Mouse (Mus musculus): ENCODE measurements around the gene Ifnar1. TPM values are rescaled to one million over a fixed set of nuclear protein-coding genes. Genes with fewer than 3 reads are reported as not detected.

Ifnar1 gene
- polyA plus RNA-seq, 1 experiment: 29.7 TPM

DNA sequence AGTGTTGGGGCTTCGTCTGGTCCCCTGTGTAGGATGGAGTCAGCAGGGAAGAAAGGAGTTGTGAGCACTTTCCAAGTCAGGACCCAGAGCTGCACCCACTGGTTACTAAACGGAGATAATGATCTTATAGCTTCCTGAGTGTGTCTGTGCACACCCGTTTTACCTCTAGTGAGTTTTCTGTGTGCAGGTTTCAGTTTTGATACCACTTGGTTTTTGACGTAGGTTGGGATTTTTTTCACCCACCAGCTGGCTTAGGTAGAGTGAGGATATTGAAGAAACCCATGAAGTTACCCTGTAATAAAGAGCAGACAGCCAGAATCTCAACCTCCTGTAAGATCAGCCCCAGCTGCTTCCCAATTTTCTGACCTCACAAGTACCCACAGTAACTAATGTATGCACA is 5.9 kb downstream of the Ifnar1 start:
- no peak for DNase-seq
- WGBS: 59% methylated on average over 4 of the region's 4 CpGs
- Histone ChIP-seq H3K4me1 (ENCODE audit: control insufficient read depth, insufficient read depth, low read length) (peaks cover 16% of the 10 kb centered on the region), H3K4me3 (replicated peaks; ENCODE audit: extremely low read depth, low read depth, low read length) (no peak overlapping the region)
- TF ChIP-seq CTCF (IDR thresholded peaks at IDR 0.05; ENCODE audit: insufficient read depth, low read length): no peak
- TF ChIP-seq POLR2A (IDR thresholded peaks at IDR 0.05; ENCODE audit: borderline replicate concordance, extremely low read depth, low read depth, low read length): no peak

DNA sequence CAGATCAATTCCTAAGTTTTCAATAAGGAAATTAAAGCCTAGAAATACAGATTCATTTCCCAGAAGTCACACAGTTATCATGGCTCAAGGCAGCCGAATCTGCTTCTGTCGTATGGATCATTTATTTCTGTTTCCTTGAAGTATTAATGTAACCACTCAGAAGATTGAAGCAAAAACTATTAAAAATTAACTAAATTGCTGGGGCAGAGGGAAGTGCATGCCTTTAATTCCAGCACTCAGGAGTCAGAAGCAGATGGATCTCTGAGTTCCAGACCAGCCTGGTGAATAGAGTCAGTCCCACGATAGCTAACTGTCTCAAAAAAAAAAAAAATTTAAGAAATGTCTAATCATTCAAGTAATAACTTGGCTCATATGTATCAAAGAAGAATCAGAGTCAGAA is 6.4 kb downstream of the Ifnar1 start:
- no peak for TF ChIP-seq POLR2A (IDR thresholded peaks at IDR 0.05; ENCODE audit: borderline replicate concordance, extremely low read depth, low read depth, low read length)
- no peak for TF ChIP-seq CTCF (IDR thresholded peaks at IDR 0.05; ENCODE audit: insufficient read depth, low read length)
- DNase-seq: no peak
- WGBS: 75% methylated on average over 3 of the region's 3 CpGs
- no peak overlapping the region for H3K4me3 ChIP-seq (replicated peaks; ENCODE audit: extremely low read depth, low read depth, low read length)
- peaks cover 11% of the 10 kb centered on the region for H3K4me1 ChIP-seq (ENCODE audit: control insufficient read depth, insufficient read depth, low read length)

DNA sequence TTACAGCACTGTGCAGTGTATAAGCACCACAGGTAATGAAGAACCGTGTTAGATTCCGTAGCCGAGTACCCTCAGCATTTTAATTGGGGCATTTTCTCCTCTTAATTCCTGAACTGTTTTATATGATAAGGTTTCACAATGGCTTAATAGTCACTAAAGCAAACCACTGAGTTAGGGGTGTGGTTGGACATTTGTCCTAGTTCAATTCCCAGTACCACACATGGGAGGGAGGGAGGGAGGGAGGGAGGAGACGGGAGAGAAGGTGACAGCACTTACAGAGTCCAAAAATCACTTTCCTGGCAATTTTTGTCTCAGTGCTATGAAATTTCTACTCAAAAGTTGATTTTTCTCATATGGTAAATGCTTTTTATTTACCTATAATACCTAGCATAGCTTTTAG is 10.5 kb downstream of the Ifnar1 start:
- Histone ChIP-seq H3K4me3 (replicated peaks; ENCODE audit: extremely low read depth, low read depth, low read length) (no peak overlapping the region), H3K4me1 (ENCODE audit: control insufficient read depth, insufficient read depth, low read length) (0 out of 2 replicates have a peak, but pooled peaks cover 2% of the 10 kb centered on the region)
- DNase-seq: no peak
- 93% methylated on average over 4 of the region's 4 CpGs for WGBS
- TF ChIP-seq POLR2A (IDR thresholded peaks at IDR 0.05; ENCODE audit: borderline replicate concordance, extremely low read depth, low read depth, low read length): no peak
- TF ChIP-seq CTCF (IDR thresholded peaks at IDR 0.05; ENCODE audit: insufficient read depth, low read length): no peak

DNA sequence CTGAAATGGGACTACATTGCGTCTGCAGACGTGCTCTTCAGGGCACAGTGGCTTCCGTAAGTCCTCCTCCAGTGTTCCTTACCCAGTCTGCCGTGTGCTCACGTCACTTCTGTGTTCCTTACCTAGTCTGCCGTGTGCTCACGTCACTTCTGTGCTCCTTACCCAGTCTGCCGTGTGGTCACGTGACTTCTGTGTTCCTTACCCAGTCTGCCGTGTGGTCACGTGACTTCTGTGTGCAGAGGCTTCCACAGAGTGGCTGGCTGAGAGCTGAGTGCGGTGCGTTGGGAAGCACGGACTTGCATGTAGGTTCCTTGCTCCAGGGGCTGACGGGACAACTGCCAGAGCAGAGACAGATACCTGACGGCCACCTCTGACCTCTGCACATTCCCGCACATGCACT is 11.2 kb downstream of the Ifnar1 start:
- TF ChIP-seq POLR2A (IDR thresholded peaks at IDR 0.05; ENCODE audit: borderline replicate concordance, extremely low read depth, low read depth, low read length) (no peak), CTCF (IDR thresholded peaks at IDR 0.05; ENCODE audit: insufficient read depth, low read length) (no peak)
- 91% methylated on average over 17 of the region's 17 CpGs for WGBS
- H3K4me1 ChIP-seq (ENCODE audit: control insufficient read depth, insufficient read depth, low read length): no peaks in the 10 kb centered on the region
- no peak overlapping the region for H3K4me3 ChIP-seq (replicated peaks; ENCODE audit: extremely low read depth, low read depth, low read length)
- no peak for DNase-seq

DNA sequence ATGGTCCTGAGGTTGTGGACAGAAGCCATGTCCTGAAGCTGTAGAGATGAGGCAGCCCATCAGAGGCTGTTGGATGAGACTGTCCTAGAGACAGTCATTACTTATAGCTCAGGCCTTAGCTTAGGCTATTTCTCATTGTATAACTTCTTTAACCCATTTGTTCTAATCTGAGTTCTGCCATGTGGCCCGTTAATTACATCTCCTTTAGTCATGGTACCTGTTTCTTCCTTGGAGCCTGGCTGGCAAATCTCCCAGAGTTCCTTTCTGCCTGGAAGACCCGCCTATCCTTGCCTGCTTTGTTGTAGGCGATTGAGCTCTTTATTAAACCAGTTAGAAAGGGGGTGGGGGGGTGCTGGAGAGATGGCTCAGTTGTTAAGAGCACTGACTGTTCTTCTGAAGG is 11.7 kb downstream of the Ifnar1 start:
- Histone ChIP-seq H3K4me1 (ENCODE audit: control insufficient read depth, insufficient read depth, low read length) (no peaks in the 10 kb centered on the region), H3K4me3 (replicated peaks; ENCODE audit: extremely low read depth, low read depth, low read length) (no peak overlapping the region)
- TF ChIP-seq POLR2A (IDR thresholded peaks at IDR 0.05; ENCODE audit: borderline replicate concordance, extremely low read depth, low read depth, low read length): no peak
- TF ChIP-seq CTCF (IDR thresholded peaks at IDR 0.05; ENCODE audit: insufficient read depth, low read length): no peak
- WGBS: 76% methylated on average over 3 of the region's 3 CpGs
- DNase-seq: no peak

DNA sequence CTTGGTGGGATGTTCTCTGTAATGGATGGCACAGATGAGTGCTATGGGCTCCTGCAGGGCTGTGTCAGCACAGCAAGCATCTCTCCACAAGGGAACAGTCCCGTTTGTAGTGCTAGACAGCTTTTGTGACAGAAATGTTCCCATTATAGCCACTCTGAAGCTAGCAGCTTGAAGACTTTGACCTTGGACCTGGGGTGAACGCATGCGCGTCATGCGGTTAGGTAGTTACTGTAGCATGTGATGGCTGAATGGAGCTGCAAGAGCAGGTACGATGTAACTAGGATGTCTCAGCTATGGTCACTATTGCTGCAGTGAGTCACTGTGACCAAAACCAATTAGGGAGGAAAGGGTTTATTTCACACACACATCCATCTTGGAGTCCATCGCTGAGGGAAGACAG is 13.0 kb downstream of the Ifnar1 start:
- DNase-seq: no peak
- TF ChIP-seq CTCF (IDR thresholded peaks at IDR 0.05; ENCODE audit: insufficient read depth, low read length): no peak
- TF ChIP-seq POLR2A (IDR thresholded peaks at IDR 0.05; ENCODE audit: borderline replicate concordance, extremely low read depth, low read depth, low read length): no peak

DNA sequence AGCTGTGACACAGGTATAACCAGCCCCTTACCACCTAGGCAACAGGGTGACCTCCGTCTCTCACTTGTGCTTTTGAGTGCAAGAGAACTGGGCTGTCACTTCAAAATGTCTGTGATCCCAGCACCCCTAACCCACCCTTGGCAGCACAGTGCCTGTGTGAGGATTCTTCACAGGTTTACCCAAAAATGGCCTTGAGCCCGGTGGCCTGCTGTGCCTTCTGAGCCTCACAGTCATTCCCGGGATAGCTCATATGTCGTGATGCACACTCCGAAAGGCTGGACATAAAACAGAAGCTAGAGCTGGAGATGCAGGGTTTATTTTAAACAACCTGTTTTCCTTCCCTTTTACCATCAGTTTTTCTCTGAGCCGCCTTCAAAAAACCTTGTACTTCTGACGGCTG is 19.7 kb downstream of the Ifnar1 start:
- TF ChIP-seq CTCF (IDR thresholded peaks at IDR 0.05; ENCODE audit: insufficient read depth, low read length) (no peak), POLR2A (IDR thresholded peaks at IDR 0.05; ENCODE audit: borderline replicate concordance, extremely low read depth, low read depth, low read length) (no peak)
- no peak for DNase-seq
- H3K4me1 ChIP-seq (ENCODE audit: control insufficient read depth, insufficient read depth, low read length): no peaks in the 10 kb centered on the region
- WGBS: 94% methylated on average over 7 of the region's 7 CpGs
- no peak overlapping the region for H3K4me3 ChIP-seq (replicated peaks; ENCODE audit: extremely low read depth, low read depth, low read length)

More for the DNA sequence above, 13.0 kb downstream of the Ifnar1 start:
- no peak overlapping the region for H3K4me3 ChIP-seq (replicated peaks; ENCODE audit: extremely low read depth, low read depth, low read length)
- 92% methylated on average over 7 of the region's 7 CpGs for WGBS
- H3K4me1 ChIP-seq (ENCODE audit: control insufficient read depth, insufficient read depth, low read length): no peaks in the 10 kb centered on the region

DNA sequence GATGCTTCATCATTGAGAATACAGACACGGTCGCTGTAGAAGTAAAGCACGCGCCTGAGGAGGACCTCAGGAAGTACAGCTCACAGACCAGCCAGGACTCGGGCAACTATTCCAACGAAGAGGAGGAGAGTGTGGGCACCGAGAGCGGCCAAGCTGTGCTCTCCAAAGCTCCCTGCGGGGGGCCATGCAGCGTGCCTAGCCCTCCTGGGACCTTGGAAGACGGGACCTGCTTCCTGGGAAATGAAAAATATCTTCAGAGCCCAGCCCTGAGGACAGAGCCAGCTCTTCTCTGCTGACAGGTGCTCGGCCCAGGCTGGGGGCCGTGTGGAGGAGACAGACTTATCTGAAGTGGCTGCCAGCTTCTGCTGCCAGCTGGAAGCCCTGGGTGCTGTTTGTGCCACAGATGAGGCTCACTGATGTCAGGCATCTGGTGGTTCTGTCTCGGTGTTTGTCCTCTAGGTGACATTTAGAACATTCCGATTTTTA is 20.1 kb downstream of the Ifnar1 start:
- no peak for DNase-seq
- Histone ChIP-seq H3K4me3 (replicated peaks; ENCODE audit: extremely low read depth, low read depth, low read length) (no peak overlapping the region), H3K4me1 (ENCODE audit: control insufficient read depth, insufficient read depth, low read length) (no peaks in the 10 kb centered on the region)
- 82% methylated on average over 15 of the region's 15 CpGs for WGBS
- no peak for TF ChIP-seq CTCF (IDR thresholded peaks at IDR 0.05; ENCODE audit: insufficient read depth, low read length)
- TF ChIP-seq POLR2A (IDR thresholded peaks at IDR 0.05; ENCODE audit: borderline replicate concordance, extremely low read depth, low read depth, low read length): no peak

DNA sequence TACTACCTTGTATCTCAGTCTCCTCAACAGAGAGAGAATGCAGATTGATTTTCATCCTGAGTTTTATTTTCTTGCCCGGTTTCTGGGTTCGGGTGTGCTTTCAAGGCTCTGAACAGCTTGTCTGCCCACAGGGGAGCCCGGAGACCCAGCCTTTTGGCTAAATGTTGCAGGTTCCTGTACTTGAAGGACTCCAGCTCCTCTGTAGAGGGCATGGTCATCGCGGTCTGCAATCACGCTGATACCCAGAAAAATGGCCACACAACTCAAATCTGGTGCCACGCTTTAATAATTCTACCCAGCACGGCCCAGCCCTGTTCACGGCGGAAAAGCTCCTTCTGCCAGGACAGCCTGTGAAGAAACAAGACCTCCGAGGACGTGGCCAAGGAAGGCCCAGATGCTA is 21.4 kb downstream of the Ifnar1 start:
- no peak for TF ChIP-seq CTCF (IDR thresholded peaks at IDR 0.05; ENCODE audit: insufficient read depth, low read length)
- no peak for TF ChIP-seq POLR2A (IDR thresholded peaks at IDR 0.05; ENCODE audit: borderline replicate concordance, extremely low read depth, low read depth, low read length)
- no peak for DNase-seq
- Histone ChIP-seq H3K4me3 (replicated peaks; ENCODE audit: extremely low read depth, low read depth, low read length) (no peak overlapping the region), H3K4me1 (ENCODE audit: control insufficient read depth, insufficient read depth, low read length) (no peaks in the 10 kb centered on the region)
- WGBS: 95% methylated on average over 12 of the region's 12 CpGs

DNA sequence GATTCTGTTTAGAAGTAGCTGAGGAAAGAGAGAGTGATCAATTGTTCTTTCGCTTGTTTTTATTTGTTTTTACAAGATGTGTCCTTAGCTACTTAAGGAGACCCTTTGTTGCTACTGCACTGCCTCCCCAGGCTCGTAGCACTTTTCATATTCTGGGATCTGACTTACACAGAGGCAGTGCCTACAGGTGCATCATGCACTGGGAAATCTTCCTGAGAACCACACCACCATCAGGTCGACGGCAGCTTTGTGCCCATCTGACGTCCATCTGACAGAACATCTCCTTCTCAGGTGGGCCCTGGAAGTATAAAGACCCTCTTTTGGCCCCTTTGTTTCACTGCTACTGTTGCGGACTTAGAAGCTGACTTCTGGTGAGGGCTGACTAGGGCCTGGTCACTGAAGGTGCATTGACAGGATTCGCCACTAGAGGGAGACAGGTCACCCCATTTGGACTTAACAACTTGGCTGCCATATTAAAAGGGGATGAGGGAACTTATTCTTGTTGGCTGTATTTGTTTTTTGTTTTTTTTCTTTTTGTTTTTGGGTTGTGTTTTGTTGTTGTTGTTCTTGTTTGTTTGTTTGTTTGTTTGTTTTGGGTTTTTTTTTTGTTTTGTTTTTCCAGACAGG is 27.2 kb downstream of the Ifnar1 start:
- WGBS: 34% methylated on average over 7 of the region's 7 CpGs
- Histone ChIP-seq H3K4me1 (ENCODE audit: control insufficient read depth, insufficient read depth, low read length) (peaks cover 2% of the 10 kb centered on the region; the same call in 1 of the 2 replicates), H3K4me3 (replicated peaks; ENCODE audit: extremely low read depth, low read depth, low read length) (no peak overlapping the region)
- DNase-seq: peak; percentile 77
- TF ChIP-seq CTCF (IDR thresholded peaks at IDR 0.05; ENCODE audit: insufficient read depth, low read length): peak; percentile 93
- TF ChIP-seq POLR2A (IDR thresholded peaks at IDR 0.05; ENCODE audit: borderline replicate concordance, extremely low read depth, low read depth, low read length): no peak

All from lung, adult 2 months (tissue).